Mouse (Mus musculus) lung, adult 2 months (tissue): ENCODE measurements around the gene 2310022A10Rik.

Experiments
- CTCF ChIP-seq: fragments of 200-500 bp; IDR thresholded peaks from 2 replicates; pipeline ENCODE4 v1.5.1; 2011; ENCODE audit warnings: mild to moderate bottlenecking, low read length, control low read depth; ENCODE audit not compliant: insufficient read depth
- POLR2A ChIP-seq: fragments of 200-500 bp; IDR thresholded peaks from 2 replicates; pipeline ENCODE4 v1.6.1; 2011; ENCODE audit warnings: low read depth, mild to moderate bottlenecking, control low read depth, low read length, borderline replicate concordance; ENCODE audit errors: extremely low read depth

DNA sequence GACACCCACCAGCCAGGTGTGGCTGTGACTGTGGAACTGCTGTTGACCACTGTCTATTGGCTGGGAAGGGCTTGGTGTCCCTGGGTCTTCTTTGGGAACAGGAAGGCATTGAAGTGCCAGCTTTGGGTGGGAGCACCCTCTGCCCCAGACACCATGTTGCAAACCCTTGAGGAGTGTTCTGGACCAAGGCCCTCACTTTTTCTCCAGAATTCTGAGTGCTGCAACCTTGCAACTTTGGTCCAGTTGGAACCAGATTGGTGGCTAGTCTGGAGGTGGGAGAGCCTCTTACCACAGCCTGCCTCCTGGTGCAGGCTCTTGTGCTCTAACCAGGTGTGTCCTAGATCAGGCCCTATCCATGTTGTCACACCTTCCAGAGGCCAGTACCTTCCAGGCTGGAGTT lies 71.9 kb downstream of the 2310022A10Rik start:
- TF ChIP-seq POLR2A = no peak
- TF ChIP-seq CTCF = no peak
